Mouse (Mus musculus) G1E (cell line): Measurements from ENCODE around the gene Slc35d2. TPM values are rescaled to one million over a fixed set of nuclear protein-coding genes. Genes with fewer than 3 reads are reported as not detected.

Experiments used
- ATAC-seq: 2 replicates; pipeline ENCODE4 v1.8.0; 2016; ENCODE audit warnings: mild to moderate bottlenecking; ENCODE audit not compliant: insufficient number of reproducible peaks, poor library complexity, low FRiP score, severe bottlenecking; ENCODE audit errors: extremely low read depth
- DNase-seq: peaks from one replicate; pipeline ENCODE4 v3.0.0; 2012; ENCODE audit warnings: low spot score
- H3K27me3 ChIP-seq: 2 replicates; pipeline ENCODE4 v1.6.1; 2012; ENCODE audit warnings: mild to moderate bottlenecking, low read length, inconsistent platforms; ENCODE audit not compliant: insufficient read depth
- H3K36me3 ChIP-seq: replicated peaks from 2 replicates; pipeline ENCODE3; 2012; ENCODE audit warnings: mild to moderate bottlenecking, inconsistent platforms
- H3K4me1 ChIP-seq: 2 replicates; pipeline ENCODE4 v1.6.1; 2012; ENCODE audit warnings: low read depth, low read length, inconsistent platforms, mixed read lengths; ENCODE audit not compliant: insufficient read depth
- H3K4me3 ChIP-seq: 2 replicates; pipeline ENCODE4 v1.5.1; 2012; ENCODE audit warnings: low read depth, mild to moderate bottlenecking, inconsistent platforms, low read length, moderate library complexity, mixed read lengths
- H3K9me3 ChIP-seq: replicated peaks from 2 replicates; pipeline ENCODE4 v1.6.1; 2012; ENCODE audit warnings: inconsistent platforms
- CTCF ChIP-seq: IDR thresholded peaks from 2 replicates; pipeline ENCODE4 v1.5.1; 2012; ENCODE audit warnings: low read depth, low read length, inconsistent platforms, mixed read lengths
- GATA1 ChIP-seq: IDR thresholded peaks from 2 replicates; pipeline ENCODE4 v1.6.1; 2012; ENCODE audit warnings: borderline replicate concordance, low read length, inconsistent platforms, mixed read lengths
- GATA2 ChIP-seq: IDR thresholded peaks from 2 replicates; pipeline ENCODE4 v1.6.1; 2012; ENCODE audit warnings: low read depth, low read length, inconsistent platforms, borderline replicate concordance
- POLR2AphosphoS5 ChIP-seq: IDR thresholded peaks from 2 replicates; pipeline ENCODE4 v1.6.1; 2012; ENCODE audit warnings: low read depth, low read length, inconsistent platforms; ENCODE audit not compliant: insufficient replicate concordance
- TAL1 ChIP-seq: conservative IDR thresholded peaks from 2 replicates; pipeline ENCODE4 v1.6.1; 2012; ENCODE audit warnings: low read depth, low read length, inconsistent platforms, mixed read lengths
- polyA plus RNA-seq: library from polyadenylated mRNA; stranded (reverse); fragments of >175 nt; gene quantifications from 2 replicates; pipeline ENCODE4 v1.2.3, GENCODE M21; 2012
- total RNA-seq, 2 experiments: library from RNA; stranded (forward) in 1 of 2; stranded (reverse) in 1 of 2; fragments of 200-1000 nt in 1 of 2; fragments of >200 nt in 1 of 2; fragmentation: Nextera tagmentation in 1 of 2; gene quantifications; 2 replicates each; pipeline ENCODE4 v1.2.3; 2014 to 2017

Gene Slc35d2
- total and polyA plus RNA-seq, 3 experiments = 0.11 TPM; not detected in 2

DNA sequence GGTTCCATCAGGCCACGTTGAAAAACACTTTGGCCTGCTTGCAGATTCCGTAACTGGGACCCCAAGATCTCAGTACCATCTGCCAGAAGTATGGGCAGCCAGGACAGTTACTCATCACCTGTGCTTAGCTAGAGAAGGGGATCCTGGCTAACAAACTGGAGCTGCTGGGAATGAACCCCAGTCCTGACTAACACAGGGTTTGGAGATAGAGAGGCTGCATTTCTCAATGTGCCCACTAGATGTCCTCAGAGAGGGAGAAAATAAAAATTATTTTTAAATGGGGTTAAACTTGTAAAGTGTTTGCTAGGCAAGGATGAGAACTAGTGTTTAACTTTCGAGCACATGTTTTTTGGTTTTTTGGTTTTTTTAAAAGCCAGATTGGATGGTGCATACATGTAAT lies 29.0 kb downstream of the Slc35d2 start:
- H3K4me3 ChIP-seq = no peak overlapping the region
- DNase-seq = no peak
- no peaks in the 10 kb centered on the region for H3K36me3 ChIP-seq
- H3K9me3 ChIP-seq = no peaks in the 10 kb centered on the region
- ATAC-seq = no peak
- TF ChIP-seq GATA1 (no peak), TAL1 (no peak), CTCF (peak; percentile 69)
- no peaks in the 10 kb centered on the region for H3K4me1 ChIP-seq
- peaks cover 3% of the 10 kb centered on the region for H3K27me3 ChIP-seq

- Histone ChIP-seq H3K27me3 (no peaks in the 10 kb centered on the region; the same call in 1 of the 2 replicates), H3K36me3 (no peaks in the 10 kb centered on the region), H3K9me3 (no peaks in the 10 kb centered on the region), H3K4me3 (no peak overlapping the region), H3K4me1 (no peaks in the 10 kb centered on the region)
- no peak for TF ChIP-seq GATA2
- TF ChIP-seq CTCF = peak; percentile 35; the same call in 1 of the 2 replicates
- ATAC-seq (no peak), DNase-seq (no peak)
These were observed 30.2 kb downstream of the Slc35d2 start for GRCm38 (mm10) chr13:64098992-64099391.

- Histone ChIP-seq H3K36me3 (no peaks in the 10 kb centered on the region), H3K9me3 (no peaks in the 10 kb centered on the region), H3K4me1 (no peaks in the 10 kb centered on the region), H3K4me3 (no peak overlapping the region), H3K27me3 (peaks cover 3% of the 10 kb centered on the region)
- DNase-seq (no peak), ATAC-seq (no peak)
- TF ChIP-seq CTCF (peak; percentile 39; the same call in 1 of the 2 replicates), GATA2 (no peak)
These were observed 35.8 kb downstream of the Slc35d2 start for GRCm38 (mm10) chr13:64093341-64093740.

GRCm38 (mm10) chr13:64092752-64093151 lies 36.4 kb downstream of the Slc35d2 start:
- DNase-seq = no peak
- no peaks in the 10 kb centered on the region for H3K9me3 ChIP-seq
- H3K4me3 ChIP-seq = no peak overlapping the region
- H3K4me1 ChIP-seq = no peaks in the 10 kb centered on the region
- H3K27me3 ChIP-seq = peaks cover 3% of the 10 kb centered on the region
- ATAC-seq = no peak
- no peak for TF ChIP-seq GATA2
- H3K36me3 ChIP-seq = no peaks in the 10 kb centered on the region

GRCm38 (mm10) chr13:64092141-64092540 lies 37.0 kb downstream of the Slc35d2 start:
- Histone ChIP-seq H3K36me3 (no peaks in the 10 kb centered on the region), H3K27me3 (peaks cover 3% of the 10 kb centered on the region), H3K9me3 (no peaks in the 10 kb centered on the region), H3K4me3 (no peak overlapping the region), H3K4me1 (no peaks in the 10 kb centered on the region)
- ATAC-seq (no peak), DNase-seq (no peak)
- TF ChIP-seq TAL1 (no peak), GATA1 (no peak), CTCF (no peak)

GRCm38 (mm10) chr13:64091006-64091405 lies 38.2 kb downstream of the Slc35d2 start:
- peaks cover 3% of the 10 kb centered on the region for H3K27me3 ChIP-seq
- no peak for ATAC-seq
- no peaks in the 10 kb centered on the region for H3K4me1 ChIP-seq
- no peak overlapping the region for H3K4me3 ChIP-seq
- DNase-seq = no peak
- no peak for TF ChIP-seq TAL1
- no peak for TF ChIP-seq CTCF
- no peaks in the 10 kb centered on the region for H3K9me3 ChIP-seq
- no peaks in the 10 kb centered on the region for H3K36me3 ChIP-seq

DNA sequence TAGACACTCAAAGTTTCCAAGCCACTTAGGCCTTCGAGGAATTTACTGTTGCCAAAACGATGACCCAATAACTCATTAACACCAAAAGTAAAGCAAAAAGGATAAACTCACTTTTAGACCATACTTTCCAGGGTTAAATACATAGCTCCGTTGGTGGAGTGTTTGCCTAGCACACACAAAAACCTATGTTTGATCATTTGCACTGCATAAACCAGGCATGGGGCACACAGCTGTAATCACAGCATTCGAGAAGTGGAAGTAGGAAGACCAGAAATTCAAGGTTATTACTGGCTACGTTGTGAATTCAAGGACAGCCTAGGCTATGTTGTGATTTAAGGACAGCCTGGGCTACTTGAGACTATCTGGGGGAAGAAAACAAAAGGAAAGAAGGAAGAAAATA lies 38.9 kb downstream of the Slc35d2 start:
- Histone ChIP-seq H3K9me3 (no peaks in the 10 kb centered on the region), H3K36me3 (no peaks in the 10 kb centered on the region), H3K4me3 (no peak overlapping the region), H3K27me3 (peaks cover 3% of the 10 kb centered on the region), H3K4me1 (no peaks in the 10 kb centered on the region)
- DNase-seq = no peak
- TF ChIP-seq TAL1 = no peak
- TF ChIP-seq CTCF = no peak
- TF ChIP-seq GATA2 = no peak
- TF ChIP-seq POLR2AphosphoS5 = no peak
- no peak for TF ChIP-seq GATA1
- ATAC-seq = no peak

- H3K36me3 ChIP-seq = no peaks in the 10 kb centered on the region
- no peak within 1 kb of the TSS for H3K4me3 ChIP-seq
- DNase-seq (no peak), ATAC-seq (no peak)
- no peaks in the 10 kb centered on the region for H3K4me1 ChIP-seq
- H3K27me3 ChIP-seq = peaks cover 3% of the 10 kb centered on the region
- H3K9me3 ChIP-seq = no peaks in the 10 kb centered on the region
- TF ChIP-seq CTCF (no peak), GATA2 (no peak), POLR2AphosphoS5 (no peak), TAL1 (no peak), GATA1 (no peak)
These were observed 40.0 kb downstream of the Slc35d2 start, which contains the start of gene Hsd17b3 for GRCm38 (mm10) chr13:64089130-64089529. Hsd17b3 (minus strand) TSS chr13:64089230.
